Mouse (Mus musculus) spleen, adult 2 months (tissue): ENCODE data around the gene Rasl10a.

Experiments used
- CTCF ChIP-seq: fragments of 200-500 bp; IDR thresholded peaks from 2 replicates; pipeline ENCODE4 v1.5.1; 2011; ENCODE audit warnings: mild to moderate bottlenecking, inconsistent platforms; ENCODE audit not compliant: insufficient read depth, insufficient read length, insufficient replicate concordance; ENCODE audit errors: extremely low read depth
- POLR2A ChIP-seq: fragments of 200-500 bp; IDR thresholded peaks from 2 replicates; pipeline ENCODE4 v1.6.1; 2011; ENCODE audit warnings: low read depth, low read length, inconsistent platforms

- TF ChIP-seq CTCF (no peak), POLR2A (no peak)
Observed at GRCm38 (mm10) chr11:5057064-5057463, 864 bp upstream of the Rasl10a start.
